Mouse (Mus musculus) spleen, adult 2 months (tissue): ENCODE measurements around the gene Tnfsf12. TPM values are rescaled to one million over a fixed set of nuclear protein-coding genes. Genes with fewer than 3 reads are reported as not detected.
"Not testable (repeated sequence)": the region's sequence is repeated elsewhere in the genome, so short reads cannot be mapped to it uniquely, and the experiment has no call there.

Source experiments
- DNase-seq, 2 experiments: peaks; one replicate each; pipeline versions ENCODE4 v3.0.0 to v3.0.0-alpha.2; 2012 to 2021; ENCODE audit warnings: low spot score in 2 of 2, low read depth in 1 of 2
- H3K27ac ChIP-seq: fragments of 200-500 bp; 2 replicates; pipeline ENCODE4 v1.5.1; 2012; ENCODE audit warnings: low read length, inconsistent platforms; ENCODE audit not compliant: insufficient read depth
- H3K27me3 ChIP-seq: fragments of 200-500 bp; 2 replicates; pipeline ENCODE4 v1.6.1; 2012; ENCODE audit warnings: mild to moderate bottlenecking, moderate library complexity, low read length, inconsistent platforms; ENCODE audit not compliant: control insufficient read depth, insufficient read depth
- H3K36me3 ChIP-seq: fragments of 200-500 bp; 2 replicates; pipeline ENCODE4 v1.6.1; 2012; ENCODE audit warnings: mild to moderate bottlenecking, low read length, inconsistent platforms; ENCODE audit not compliant: control insufficient read depth, insufficient read depth
- H3K4me1 ChIP-seq: fragments of 200-500 bp; 2 replicates; pipeline ENCODE4 v1.6.1; 2011; ENCODE audit warnings: inconsistent platforms; ENCODE audit not compliant: control insufficient read depth, insufficient read depth, insufficient read length
- H3K4me3 ChIP-seq: fragments of 200-500 bp; 2 replicates; pipeline ENCODE4 v1.5.1; 2011; ENCODE audit warnings: mild to moderate bottlenecking, inconsistent platforms; ENCODE audit not compliant: insufficient read depth, insufficient read length; ENCODE audit errors: extremely low read depth
- CTCF ChIP-seq: fragments of 200-500 bp; IDR thresholded peaks from 2 replicates; pipeline ENCODE4 v1.5.1; 2011; ENCODE audit warnings: mild to moderate bottlenecking, inconsistent platforms; ENCODE audit not compliant: insufficient read depth, insufficient read length, insufficient replicate concordance; ENCODE audit errors: extremely low read depth
- POLR2A ChIP-seq: fragments of 200-500 bp; IDR thresholded peaks from 2 replicates; pipeline ENCODE4 v1.6.1; 2011; ENCODE audit warnings: low read depth, low read length, inconsistent platforms
- WGBS: fragments of 180-500 bp; shearing (Covaris S2); methylation state at CpG from one replicate; pipeline ENCODE4 v1.1.7; 2018; 5-methylcytosine and 5-hydroxymethylcytosine counted together
- polyA plus RNA-seq: library from polyadenylated mRNA; depleted of rRNA; stranded (reverse); fragments of >200 nt; gene quantifications from 2 replicates; pipeline ENCODE4 v1.2.3, GENCODE M21; 2012; rRNA removed

Tnfsf12 gene
- 23.9 and 26.6 TPM in 2 replicates for polyA plus RNA-seq

DNA sequence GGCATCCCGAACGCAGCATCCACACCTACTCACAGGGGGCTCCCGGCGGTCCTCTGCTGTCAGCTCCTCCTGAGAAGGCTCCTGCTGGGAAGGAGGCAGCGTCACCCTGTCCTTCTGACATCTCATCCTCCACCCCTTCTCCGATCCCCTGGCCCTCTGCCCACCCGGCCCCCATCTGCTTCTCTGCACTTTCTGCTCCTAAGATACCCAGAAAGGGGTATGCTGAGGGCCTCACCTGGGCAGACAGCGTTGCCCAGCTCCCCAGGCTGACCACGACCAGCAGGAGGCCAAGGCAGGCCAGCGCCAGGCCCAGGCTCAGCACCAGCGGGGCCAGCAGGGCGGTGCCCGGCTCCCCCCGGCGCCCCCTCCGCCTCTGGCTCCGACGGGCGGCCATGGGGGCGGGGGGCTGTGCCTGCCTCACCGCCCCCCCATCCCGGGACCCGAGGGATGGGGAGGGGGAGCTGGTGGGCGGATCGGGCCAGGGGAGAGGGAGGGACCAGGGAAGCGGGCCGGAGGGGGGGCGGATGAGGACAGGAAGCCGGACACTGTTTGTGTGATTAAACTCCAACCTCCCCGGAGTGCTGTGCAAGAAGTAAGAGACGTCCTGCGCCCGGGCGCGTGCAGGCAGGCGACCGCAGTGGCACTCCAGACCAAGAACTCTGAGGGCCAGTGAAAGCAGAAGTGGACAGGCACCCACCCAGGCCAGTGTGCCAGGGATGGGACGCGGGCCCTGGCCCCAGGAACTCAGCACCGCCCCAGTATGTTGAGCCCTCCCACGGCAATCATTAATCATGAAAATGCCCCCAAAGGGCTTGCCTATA, at the start of gene Tnfsf12, which contains the start of gene Tnfsfm13:
Gene Tnfsf12, minus strand, starts transcription at position 489 of the 821 bp plus-strand sequence.
Gene Tnfsfm13, minus strand, starts transcription at position 738 of the 821 bp plus-strand sequence.
- DNase-seq: no peak
- TF ChIP-seq CTCF (no peak), POLR2A (no peak)
- Histone ChIP-seq H3K27me3 (peaks cover 7% of the 10 kb centered on the region), H3K36me3 (no peaks in the 10 kb centered on the region), H3K4me1 (peaks cover 3% of the 10 kb centered on the region), H3K4me3 (peak within 1 kb of the TSS; percentile 46), H3K27ac (peak within 1 kb of the TSS; percentile 85)
- 15% methylated on average over 40 of the region's 41 CpGs for WGBS

DNA sequence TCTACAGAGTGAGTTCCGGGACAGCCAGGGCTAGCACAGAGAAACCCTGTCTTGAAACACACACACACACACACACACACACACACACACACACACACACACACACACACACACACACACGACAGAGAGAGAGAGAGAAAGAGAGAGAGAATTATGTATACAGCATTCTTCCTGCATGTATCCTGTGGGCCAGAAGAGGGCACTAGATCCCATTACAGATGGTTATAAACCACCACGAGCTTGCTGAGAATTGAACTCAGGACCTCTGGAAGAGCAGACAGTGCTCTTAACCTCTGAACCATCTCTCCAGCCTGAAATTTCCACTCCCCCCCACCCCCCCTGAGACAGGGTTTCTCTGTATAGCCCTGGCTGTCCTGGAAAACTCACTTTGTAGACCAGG, 35.8 kb upstream of the Tnfsf12 start:
- H3K36me3 ChIP-seq: peaks cover 27% of the 10 kb centered on the region
- DNase-seq, H3K4me3 ChIP-seq, H3K27ac ChIP-seq, H3K4me1 ChIP-seq, H3K27me3 ChIP-seq: not testable (repeated sequence)
- WGBS: 58% methylated on average over 3 of the region's 3 CpGs

DNA sequence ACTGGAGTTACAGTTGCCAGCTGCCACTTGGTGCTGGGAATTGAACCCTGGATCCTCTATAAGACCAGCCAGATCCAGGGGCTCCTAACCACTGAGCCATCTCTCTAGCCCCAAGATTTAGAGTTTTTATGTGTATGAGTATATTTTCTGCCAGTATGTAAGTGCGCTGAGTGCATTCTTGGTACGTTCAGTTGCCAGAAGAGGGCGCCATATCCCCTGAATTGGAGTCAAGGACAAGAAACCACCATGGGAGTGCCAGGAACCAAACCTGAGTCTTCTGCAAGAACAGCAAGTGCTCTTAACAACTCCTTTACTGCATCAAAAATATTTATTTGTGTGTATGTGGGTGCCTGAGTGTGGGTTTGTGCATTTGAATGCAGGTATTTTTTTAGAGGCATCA, 33.4 kb upstream of the Tnfsf12 start:
- Histone ChIP-seq H3K4me1 (no peaks in the 10 kb centered on the region), H3K4me3 (no peak overlapping the region), H3K27ac (no peak overlapping the region), H3K36me3 (peaks cover 3% of the 10 kb centered on the region), H3K27me3 (no peaks in the 10 kb centered on the region)
- DNase-seq: peak; percentile 47 to 52
- peak; percentile 38; the same call in 1 of the 2 replicates for TF ChIP-seq CTCF
- no peak for TF ChIP-seq POLR2A
- 47% methylated on average over 3 of the region's 3 CpGs for WGBS

DNA sequence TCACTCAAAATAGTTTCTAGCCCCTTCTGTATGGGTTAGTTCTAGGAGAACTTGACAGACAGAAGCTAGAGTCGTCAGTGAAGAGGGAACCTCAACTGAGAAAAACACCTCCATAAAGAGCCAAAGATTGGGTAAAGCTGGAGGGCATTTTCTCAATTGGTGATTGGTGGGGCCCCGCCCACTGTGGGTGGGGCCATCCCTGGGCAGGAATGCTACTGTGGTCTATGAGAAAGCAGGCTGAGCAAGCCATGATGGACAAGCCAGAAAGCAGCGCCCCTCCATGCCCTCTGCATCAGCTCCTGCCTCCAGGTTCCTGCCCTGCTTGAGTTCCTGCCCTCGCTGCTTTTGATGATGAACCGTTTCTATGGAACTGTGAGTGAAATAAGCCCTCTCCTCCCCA, 30.3 kb upstream of the Tnfsf12 start:
- H3K27ac ChIP-seq: no peak overlapping the region
- no peaks in the 10 kb centered on the region for H3K36me3 ChIP-seq
- H3K27me3 ChIP-seq: no peaks in the 10 kb centered on the region
- no peak overlapping the region for H3K4me3 ChIP-seq
- TF ChIP-seq CTCF: no peak
- no peak for TF ChIP-seq POLR2A
- no peaks in the 10 kb centered on the region for H3K4me1 ChIP-seq
- WGBS: 52% methylated on average over 5 of the region's 5 CpGs
- DNase-seq: no peak

DNA sequence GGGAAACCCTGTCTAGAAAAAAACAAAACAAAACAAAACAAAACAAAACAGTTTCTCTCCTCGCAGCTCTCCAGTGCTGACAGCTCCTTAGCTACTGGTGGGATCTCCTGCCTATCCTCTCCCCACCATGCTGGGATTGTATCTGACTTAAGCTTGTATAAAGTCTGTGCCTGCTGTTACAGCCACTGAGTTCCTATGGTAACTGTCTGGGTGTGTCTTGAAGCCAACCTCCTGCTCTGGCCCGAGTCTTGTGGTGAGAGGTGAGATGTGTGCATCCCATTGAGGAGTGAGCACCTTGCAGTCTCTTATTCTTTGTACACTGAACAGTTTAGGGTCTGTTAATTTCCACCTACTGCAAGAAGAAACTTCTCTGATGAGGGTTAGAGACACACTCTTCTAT, 27.4 kb upstream of the Tnfsf12 start:
- H3K4me3 ChIP-seq: no peak overlapping the region
- DNase-seq: no peak
- H3K4me1 ChIP-seq: no peaks in the 10 kb centered on the region
- no peaks in the 10 kb centered on the region for H3K36me3 ChIP-seq
- TF ChIP-seq POLR2A (no peak), CTCF (no peak)
- H3K27ac ChIP-seq: no peak overlapping the region
- WGBS: 60% methylated on average over 2 of the region's 2 CpGs
- H3K27me3 ChIP-seq: no peaks in the 10 kb centered on the region

DNA sequence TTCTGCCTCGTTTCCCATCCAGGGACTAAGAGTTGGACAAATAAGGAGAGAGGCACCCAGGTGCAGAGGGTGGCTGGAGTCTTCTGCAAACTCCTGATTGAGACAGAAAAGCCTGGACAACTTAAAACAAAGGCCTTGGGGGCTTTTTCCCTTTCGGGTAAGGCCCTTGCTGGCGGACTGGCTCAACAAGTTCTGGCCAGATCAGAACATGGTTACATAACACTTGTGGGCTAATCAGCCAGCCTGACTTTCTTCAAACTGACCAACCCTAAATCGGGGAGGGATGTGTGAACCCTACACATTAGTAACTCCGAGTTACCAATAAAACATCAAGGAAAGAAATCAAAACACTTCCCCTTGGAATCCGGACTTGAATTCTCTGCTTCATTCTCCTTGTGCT, 25.2 kb upstream of the Tnfsf12 start:
- no peak overlapping the region for H3K27ac ChIP-seq
- no peaks in the 10 kb centered on the region for H3K4me1 ChIP-seq
- no peak for TF ChIP-seq CTCF
- TF ChIP-seq POLR2A: no peak
- H3K36me3 ChIP-seq: no peaks in the 10 kb centered on the region
- DNase-seq: no peak
- WGBS: 83% methylated on average over 6 of the region's 6 CpGs
- H3K27me3 ChIP-seq: no peaks in the 10 kb centered on the region
- H3K4me3 ChIP-seq: no peak overlapping the region

DNA sequence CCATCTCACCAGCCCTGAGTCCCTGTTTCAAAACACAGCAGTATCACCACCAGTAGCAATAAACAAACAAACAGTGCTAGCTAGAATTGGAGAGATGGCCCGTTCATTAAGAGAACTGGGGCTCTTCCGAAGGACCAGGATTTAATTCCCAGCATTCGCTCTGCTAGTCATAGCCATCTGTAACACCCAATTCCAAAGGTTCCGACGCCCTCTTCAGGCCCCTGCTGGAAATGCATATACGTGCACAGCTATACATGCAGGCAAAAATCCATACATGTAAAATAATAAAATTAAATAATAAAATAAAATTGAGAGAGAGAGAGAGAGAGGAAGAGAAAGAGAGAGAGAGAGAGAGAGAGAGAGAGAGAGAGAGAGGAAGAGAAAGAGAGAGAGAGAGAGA, 23.8 kb upstream of the Tnfsf12 start:
- no peak for DNase-seq
- no peak overlapping the region for H3K4me3 ChIP-seq
- no peaks in the 10 kb centered on the region for H3K4me1 ChIP-seq
- no peak overlapping the region for H3K27ac ChIP-seq
- no peaks in the 10 kb centered on the region for H3K36me3 ChIP-seq
- 75% methylated on average over 6 of the region's 6 CpGs for WGBS
- no peaks in the 10 kb centered on the region for H3K27me3 ChIP-seq
- no peak for TF ChIP-seq CTCF
- no peak for TF ChIP-seq POLR2A
